Comparison of ENCODE assay signal across 9 mouse cellular contexts in genomic region chr7:28901311-28902125, GRCm38 (mm10). TPM values are rescaled to one million over a fixed set of nuclear protein-coding genes. Genes with fewer than 3 reads are reported as not detected.
A peak's percentile ranks its signal among the peaks of the same experiment; 100 is the strongest.
DNase-seq lines count a peak whose midpoint lies in the region; ATAC-seq lines count a peak whose summit lies in the region.
"Had no signal": no experiment of that assay in that cellular context is flagged by ENCODE, and none has a peak within 500 bp of the region (broad histone marks: within the 10 kb centered on the region; RNA-seq: fewer than 3 reads in every experiment).

No protein-coding gene starts in this region.

- no peak overlapping the region for H3K4me2 ChIP-seq in kidney, embryonic 14.5 days (replicated peaks; ENCODE audit: low read depth, low read length)
- H3K4me2 ChIP-seq in limb, embryonic 12.5 days, result no peak overlapping the region

- no peak overlapping the region for H3K27ac ChIP-seq in kidney, embryonic 14.5 days (ENCODE audit: low read depth, low read length)
- H3K27ac ChIP-seq in limb, embryonic 12.5 days, result peak overlapping the region; percentile 82

- peaks cover 99% of the 10 kb centered on the region for H3K36me3 ChIP-seq in kidney, embryonic 14.5 days (ENCODE audit: control insufficient read depth, insufficient read depth, low read length)
- H3K36me3 ChIP-seq in limb, embryonic 12.5 days, result peaks cover 100% of the 10 kb centered on the region

- DNase-seq in adrenal gland, adult (ENCODE audit: inconsistent age in 2 of 2, low spot score in 1 of 2), result peak; percentile 49 to 73
- DNase-seq in adrenal gland, adult 18-20 months (ENCODE audit: low spot score in 2 of 2), result no peak
- peak; percentile 42 for DNase-seq in kidney, postnatal 14 days
- peak; percentile 78 to 85 for DNase-seq in heart, adult 18-20 months
- DNase-seq in spleen, postnatal 10 days (ENCODE audit: low spot score in 2 of 2), result no peak
- no peak for DNase-seq in retina, embryonic 14.5 days (ENCODE audit: low spot score)

- no peak overlapping the region for H3K9ac ChIP-seq in kidney, embryonic 14.5 days (ENCODE audit: low read depth, low read length)
- 0 out of 2 replicates have a peak overlapping the region, but pooled peaks have one; percentile 40 for H3K9ac ChIP-seq in limb, embryonic 12.5 days (replicated peaks)

- H3K4me3 ChIP-seq in kidney, embryonic 14.5 days (ENCODE audit: low read length), result no peak overlapping the region
- no peak overlapping the region for H3K4me3 ChIP-seq in limb, embryonic 12.5 days (replicated peaks)
- H3K4me3 ChIP-seq: erythroblast, embryonic 14.5 days had no signal

- no peaks in the 10 kb centered on the region for H3K9me3 ChIP-seq in kidney, embryonic 14.5 days (ENCODE audit: control insufficient read depth, low read length)
- H3K9me3 ChIP-seq in limb, embryonic 12.5 days, result no peaks in the 10 kb centered on the region

- 87% methylated on average over 13 of the region's 13 CpGs for WGBS in kidney, embryonic 14.5 days
- 89% methylated on average over 13 of the region's 13 CpGs for WGBS in limb, embryonic 12.5 days

- ATAC-seq in kidney, embryonic 14.5 days (ENCODE audit: low FRiP score, low TSS enrichment), result no peak
- ATAC-seq in limb, embryonic 12.5 days (ENCODE audit: insufficient number of reproducible peaks, insufficient read depth, low FRiP score, low TSS enrichment, low read depth), result peak; percentile 74

- H3K27me3 ChIP-seq in kidney, embryonic 14.5 days (ENCODE audit: control insufficient read depth, insufficient read depth, low read length), result no peaks in the 10 kb centered on the region
- H3K27me3 ChIP-seq in limb, embryonic 12.5 days, result no peaks in the 10 kb centered on the region

- H3K4me1 ChIP-seq in kidney, embryonic 14.5 days (ENCODE audit: control insufficient read depth, insufficient read depth, low read length), result no peaks in the 10 kb centered on the region
- H3K4me1 ChIP-seq in limb, embryonic 12.5 days (replicated peaks), result peaks cover 13% of the 10 kb centered on the region

RNA-seq across cellular contexts. Expression of gene Capn12, which starts 20.3 kb away (rescaled TPM):
- under 1 TPM; 0.16 to 0.17 TPM for total RNA-seq in adrenal gland, adult 18-20 months (2021)
- polyA plus RNA-seq in kidney, embryonic 14.5 days (2014; fragmentation: Nextera tagmentation; extraction: Ambion mirVana), result 0.51 and 0.64 TPM in 2 replicates
- total RNA-seq in heart, adult 18-20 months (2021), result under 1 TPM; 0.31 to 0.35 TPM
- 0.26 and 0.29 TPM in 2 replicates for polyA plus RNA-seq in limb, embryonic 12.5 days (2016; fragmentation: Nextera tagmentation; extraction: Ambion mirVana)
- polyA plus RNA-seq: erythroblast, embryonic 14.5 days had no signal

RNA-seq across cellular contexts. Expression of gene Lgals7, which starts 37.9 kb away (rescaled TPM):
- under 1 TPM in 1 of 2 experiments, not detected in 1; 0.54 TPM for total RNA-seq in adrenal gland, adult 18-20 months (2021)
- 1.1 and 4.0 TPM in 2 replicates for polyA plus RNA-seq in kidney, embryonic 14.5 days (2014; fragmentation: Nextera tagmentation; extraction: Ambion mirVana)
- total RNA-seq in heart, adult 18-20 months (2021), result 1 to 10 TPM in 1 of 2 experiments, under 1 TPM in 1; 0.93 to 1.8 TPM
- 3.4 and 4.8 TPM in 2 replicates for polyA plus RNA-seq in limb, embryonic 12.5 days (2016; fragmentation: Nextera tagmentation; extraction: Ambion mirVana)
- polyA plus RNA-seq: erythroblast, embryonic 14.5 days had no signal

Comparison
In these comparisons a context has a peak if more than half of its experiments do, and no peak if none do; other contexts are left out.
1. DNase-seq: peak in adrenal gland, adult (2 of 2), kidney, postnatal 14 days (single experiment) and heart, adult 18-20 months (2 of 2); none in adrenal gland, adult 18-20 months (0 of 2), spleen, postnatal 10 days (0 of 2) and retina, embryonic 14.5 days (single experiment).